Mouse (Mus musculus) layer of hippocampus, adult 2 months (tissue): Measurements from ENCODE around the gene Ppp6r2. TPM values are rescaled to one million over a fixed set of nuclear protein-coding genes. Genes with fewer than 3 reads are reported as not detected.

Experiments
- DNase-seq, 2 experiments: peaks; one replicate each; pipeline ENCODE4 v3.0.0; 2022; ENCODE audit warnings: low spot score in 2 of 2
- H3K27ac ChIP-seq: fragments of 200-600 bp; 2 replicates; pipeline ENCODE4 v1.8.1; 2022
- H3K4me3 ChIP-seq: fragments of 200-600 bp; 2 replicates; pipeline ENCODE4 v1.8.1; 2022; ENCODE audit warnings: mild to moderate bottlenecking
- CTCF ChIP-seq: fragments of 200-600 bp; conservative IDR thresholded peaks from 2 replicates; pipeline ENCODE4 v1.8.1; 2022; ENCODE audit warnings: antibody characterized with exemption, mild to moderate bottlenecking, moderate library complexity
- total RNA-seq, 2 experiments: library from RNA; stranded (reverse); gene quantifications; 2 replicates each; pipeline ENCODE4 v1.2.3; 2021

Gene Ppp6r2
- total RNA-seq, 2 experiments from 2014 or later, result 170 to 172 TPM

- TF ChIP-seq CTCF, result no peak
- Histone ChIP-seq H3K4me3 (no peak overlapping the region; the same call in 1 of the 2 replicates), H3K27ac (peak overlapping the region; percentile 74)
- peak in 1 of 2 experiments; percentile 71 for DNase-seq
Measured at GRCm38 (mm10) chr15:89177121-89177520, 34.2 kb upstream of the Ppp6r2 start.

- H3K4me3 ChIP-seq, result no peak overlapping the region; the same call in 1 of the 2 replicates
- peak overlapping the region; percentile 96 for H3K27ac ChIP-seq
- TF ChIP-seq CTCF, result no peak
- no peak for DNase-seq
Measured at GRCm38 (mm10) chr15:89177576-89178259, 33.6 kb upstream of the Ppp6r2 start.

- Histone ChIP-seq H3K4me3 (peak overlapping the region; percentile 75), H3K27ac (peak overlapping the region; percentile 96)
- TF ChIP-seq CTCF, result no peak
- DNase-seq, result no peak
Measured at GRCm38 (mm10) chr15:89178260-89178860, 33.0 kb upstream of the Ppp6r2 start.

- TF ChIP-seq CTCF, result no peak
- no peak for DNase-seq
Measured at GRCm38 (mm10) chr15:89178954-89179629, 32.3 kb upstream of the Ppp6r2 start.

GRCm38 (mm10) chr15:89179630-89179964 is 31.8 kb upstream of the Ppp6r2 start:
- Histone ChIP-seq H3K27ac (peak overlapping the region; percentile 96), H3K4me3 (peak overlapping the region; percentile 75)
- DNase-seq, result no peak
- TF ChIP-seq CTCF, result no peak

More at GRCm38 (mm10) chr15:89178954-89179629, 32.3 kb upstream of the Ppp6r2 start:
- Histone ChIP-seq H3K4me3 (peak overlapping the region; percentile 75), H3K27ac (peak overlapping the region; percentile 96)

- DNase-seq, result no peak
- no peak for TF ChIP-seq CTCF
Measured at GRCm38 (mm10) chr15:89180081-89180541, 31.2 kb upstream of the Ppp6r2 start.

GRCm38 (mm10) chr15:89180571-89181229 is 30.7 kb upstream of the Ppp6r2 start, which contains the start of gene Plxnb2:
Gene Plxnb2, minus strand, starts transcription at chr15:89180788.
- peak; percentile 68 to 76 for DNase-seq
- no peak for TF ChIP-seq CTCF
- Histone ChIP-seq H3K27ac (peak within 1 kb of the TSS; percentile 96), H3K4me3 (peak within 1 kb of the TSS; percentile 75)

More at GRCm38 (mm10) chr15:89180081-89180541, 31.2 kb upstream of the Ppp6r2 start:
- H3K4me3 ChIP-seq, result peak overlapping the region; percentile 75
- peak overlapping the region; percentile 96 for H3K27ac ChIP-seq

- H3K4me3 ChIP-seq, result no peak overlapping the region; the same call in 1 of the 2 replicates
- DNase-seq, result no peak
- TF ChIP-seq CTCF, result peak; percentile 70
- peak overlapping the region; percentile 96 for H3K27ac ChIP-seq
Measured at GRCm38 (mm10) chr15:89181561-89182270, 29.6 kb upstream of the Ppp6r2 start.

- peak; percentile 45 for TF ChIP-seq CTCF
- H3K4me3 ChIP-seq, result no peak overlapping the region
- peak overlapping the region; percentile 96 for H3K27ac ChIP-seq
- no peak for DNase-seq
Measured at GRCm38 (mm10) chr15:89182328-89182741, 29.0 kb upstream of the Ppp6r2 start.

- TF ChIP-seq CTCF, result no peak
- Histone ChIP-seq H3K4me3 (no peak overlapping the region), H3K27ac (peak overlapping the region; percentile 96)
- DNase-seq, result peak in 1 of 2 experiments; percentile 39
Measured at GRCm38 (mm10) chr15:89182842-89183241, 28.5 kb upstream of the Ppp6r2 start.

- no peak overlapping the region for H3K4me3 ChIP-seq
- H3K27ac ChIP-seq, result peak overlapping the region; percentile 32; the same call in 1 of the 2 replicates
- DNase-seq, result no peak
- TF ChIP-seq CTCF, result no peak
Measured at GRCm38 (mm10) chr15:89184141-89184936, 27.0 kb upstream of the Ppp6r2 start.

- H3K27ac ChIP-seq, result peak overlapping the region; percentile 32; the same call in 1 of the 2 replicates
Measured at GRCm38 (mm10) chr15:89184937-89185227, 26.5 kb upstream of the Ppp6r2 start.

More at GRCm38 (mm10) chr15:89184937-89185227, 26.5 kb upstream of the Ppp6r2 start:
- no peak for DNase-seq
- TF ChIP-seq CTCF, result no peak
- H3K4me3 ChIP-seq, result no peak overlapping the region
